ENCODE assay signal across 9 mouse cellular contexts in the genomic region with DNA sequence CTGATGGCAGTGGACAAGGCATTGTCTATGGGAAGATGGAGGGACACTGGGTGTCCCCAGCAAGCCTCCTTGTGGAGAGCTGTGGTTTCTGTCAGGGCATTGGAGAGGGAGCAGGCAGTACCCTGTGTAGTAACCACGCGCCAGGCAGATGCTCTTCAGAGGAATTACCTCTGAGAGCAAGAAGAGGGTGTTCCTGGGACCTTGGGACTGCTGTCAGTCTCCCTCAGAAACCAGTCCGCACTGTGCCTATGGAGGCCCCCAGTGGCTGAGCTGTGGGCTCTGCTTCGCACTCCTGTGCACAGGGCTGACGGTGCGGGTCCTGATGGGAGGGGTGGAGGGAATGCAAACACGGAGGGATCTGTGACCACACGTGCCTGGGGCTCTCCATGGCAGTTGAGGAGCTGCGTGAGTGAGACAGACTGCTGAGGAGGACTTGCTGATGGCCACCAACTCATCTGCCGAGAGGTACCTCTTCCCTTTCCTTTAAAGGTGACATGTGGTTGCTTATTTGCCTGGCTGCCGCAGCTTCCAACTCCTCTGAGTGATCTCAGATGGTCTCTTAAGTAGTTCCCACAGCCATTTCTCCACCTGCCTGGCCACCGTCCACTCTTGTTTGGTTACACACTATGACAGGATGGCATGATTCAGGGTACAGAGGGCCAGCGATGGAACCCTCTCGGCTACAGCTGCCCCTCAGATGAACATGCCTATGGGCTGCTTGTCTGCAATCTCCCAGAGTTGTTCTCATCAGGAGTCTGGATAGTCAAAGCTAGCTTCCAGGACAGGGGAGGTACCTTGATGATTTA. TPM values are rescaled to one million over a fixed set of nuclear protein-coding genes. Genes with fewer than 3 reads are reported as not detected.
DNase-seq lines count a peak whose midpoint lies in the region; ATAC-seq lines count a peak whose summit lies in the region.
"Had no signal": no experiment of that assay in that cellular context is flagged by ENCODE, and none has a peak within 500 bp of the region (broad histone marks: within the 10 kb centered on the region; RNA-seq: fewer than 3 reads in every experiment).

No protein-coding gene starts in this region.

- H3K4me3 ChIP-seq in hindbrain, embryonic 13.5 days, result peak overlapping the region; percentile 56
- H3K4me3 ChIP-seq in neural tube, embryonic 13.5 days, result peak overlapping the region; percentile 50

- no peaks in the 10 kb centered on the region for H3K36me3 ChIP-seq in hindbrain, embryonic 13.5 days
- H3K36me3 ChIP-seq in neural tube, embryonic 13.5 days, result no peaks in the 10 kb centered on the region

- peak overlapping the region; percentile 85 for H3K9ac ChIP-seq in hindbrain, embryonic 13.5 days
- H3K9ac ChIP-seq in neural tube, embryonic 13.5 days, result peak overlapping the region; percentile 90
- H3K9ac ChIP-seq: lung, embryonic 14.5 days had no signal

- H3K27ac ChIP-seq in hindbrain, embryonic 13.5 days, result peak overlapping the region; percentile 99
- H3K27ac ChIP-seq in neural tube, embryonic 13.5 days (replicated peaks), result peak overlapping the region; percentile 98

- WGBS in hindbrain, embryonic 13.5 days, result 21% methylated on average over 14 of the region's 14 CpGs
- 17% methylated on average over 14 of the region's 14 CpGs for WGBS in neural tube, embryonic 13.5 days

- H3K4me1 ChIP-seq in hindbrain, embryonic 13.5 days (replicated peaks), result peaks cover 57% of the 10 kb centered on the region
- peaks cover 66% of the 10 kb centered on the region for H3K4me1 ChIP-seq in neural tube, embryonic 13.5 days (replicated peaks)

- peak overlapping the region; percentile 80 for H3K4me2 ChIP-seq in hindbrain, embryonic 13.5 days
- peak overlapping the region; percentile 79 for H3K4me2 ChIP-seq in neural tube, embryonic 13.5 days
- H3K4me2 ChIP-seq: lung, embryonic 14.5 days had no signal

- H3K27me3 ChIP-seq in hindbrain, embryonic 13.5 days, result no peaks in the 10 kb centered on the region
- H3K27me3 ChIP-seq in neural tube, embryonic 13.5 days, result no peaks in the 10 kb centered on the region

- H3K9me3 ChIP-seq in hindbrain, embryonic 13.5 days, result no peaks in the 10 kb centered on the region
- no peaks in the 10 kb centered on the region for H3K9me3 ChIP-seq in neural tube, embryonic 13.5 days

- peak; percentile 55 for DNase-seq in cerebellum, adult 11 months
- DNase-seq in cerebellum, postnatal 10 days, result peak; percentile 62 to 64
- no peak for DNase-seq in lung, postnatal 4 days
- no peak for DNase-seq in adrenal gland, postnatal 36 days
- no peak for DNase-seq in c-Kit-positive CD71-positive TER-119-positive erythroid progenitor cells, embryonic 14.5 days (ENCODE audit: low spot score)
- DNase-seq: lung, embryonic 14.5 days had no signal

- peak; percentile 76 for ATAC-seq in hindbrain, embryonic 13.5 days (ENCODE audit: low FRiP score)
- peak; percentile 69 for ATAC-seq in neural tube, embryonic 13.5 days (ENCODE audit: low read depth)

RNA-seq across cellular contexts. Expression of gene Myt1l, which starts 5.1 kb away (rescaled TPM):
- 218 and 219 TPM in 2 replicates for polyA plus RNA-seq in hindbrain, embryonic 13.5 days (2015; fragmentation: Nextera tagmentation; extraction: Ambion mirVana)
- polyA plus RNA-seq in neural tube, embryonic 13.5 days (2015; fragmentation: Nextera tagmentation; extraction: Ambion mirVana), result 170 TPM in 2 replicates
- total RNA-seq in adrenal gland, postnatal 36 days (2021), result 1 to 10 TPM; 1.5 to 2.1 TPM
- polyA plus RNA-seq: heart, postnatal 0 days; lung, embryonic 14.5 days had no signal

Comparison
In these comparisons a context has a peak if more than half of its experiments do, and no peak if none do; other contexts are left out.
1. DNase-seq: peak in cerebellum, adult 11 months (single experiment) and cerebellum, postnatal 10 days (2 of 2); none in lung, postnatal 4 days (0 of 2), adrenal gland, postnatal 36 days (0 of 2) and c-Kit-positive CD71-positive TER-119-positive erythroid progenitor cells, embryonic 14.5 days (single experiment).